Mouse (Mus musculus): ENCODE data around the gene Arhgef7. TPM values are rescaled to one million over a fixed set of nuclear protein-coding genes. Genes with fewer than 3 reads are reported as not detected.

The Arhgef7 gene
- total RNA-seq, 1 experiment = 33.0 TPM

- Histone ChIP-seq H3K36me3 (ENCODE audit: control insufficient read depth, insufficient read depth, low read length, poor library complexity, severe bottlenecking) (peaks cover 22% of the 10 kb centered on the region), H3K4me1 (ENCODE audit: control insufficient read depth in 2 of 2, insufficient read depth in 2 of 2, low read length in 2 of 2, poor library complexity in 1 of 2) (no peaks in the 10 kb centered on the region)
- in situ Hi-C loops (cut with MboI; ENCODE audit: low sequenced_read_pairs in 2 of 2, unreplicated experiment in 2 of 2) = no loop called here
Measured at GRCm38 (mm10) chr8:11834200-11834599, 106.7 kb downstream of the Arhgef7 start.

GRCm38 (mm10) chr8:11834691-11835090, 107.2 kb downstream of the Arhgef7 start:
- no peak overlapping the region for H3K9ac ChIP-seq (ENCODE audit: insufficient read depth, low read depth, low read length, poor library complexity, severe bottlenecking)
- no peak for DNase-seq (ENCODE audit: low read depth, low spot score)
- H3K4me1 ChIP-seq (ENCODE audit: control insufficient read depth in 2 of 2, insufficient read depth in 2 of 2, low read length in 2 of 2, poor library complexity in 1 of 2) = no peaks in the 10 kb centered on the region
- no peak overlapping the region for H3K4me3 ChIP-seq (ENCODE audit: insufficient read depth in 1 of 2, low read depth in 1 of 2, low read length in 2 of 2, poor library complexity in 1 of 2, severe bottlenecking in 1 of 2)
- H3K36me3 ChIP-seq (ENCODE audit: control insufficient read depth, insufficient read depth, low read length, poor library complexity, severe bottlenecking) = peaks cover 22% of the 10 kb centered on the region
- H3K27ac ChIP-seq (ENCODE audit: insufficient read depth, low read depth, low read length, poor library complexity, severe bottlenecking) = no peak overlapping the region
- H3K9me3 ChIP-seq (ENCODE audit: control insufficient read depth, insufficient read depth, low read depth, low read length) = no peaks in the 10 kb centered on the region
- TF ChIP-seq ZC3H11A (IDR thresholded peaks at IDR 0.05; ENCODE audit: borderline replicate concordance, low read depth, low read length) = no peak
- TF ChIP-seq HCFC1 (IDR thresholded peaks at IDR 0.05; ENCODE audit: borderline replicate concordance, insufficient read depth, low read length) = no peak
- in situ Hi-C loops (cut with MboI; ENCODE audit: low sequenced_read_pairs in 2 of 2, unreplicated experiment in 2 of 2) = no loop called here

More at GRCm38 (mm10) chr8:11834200-11834599, 106.7 kb downstream of the Arhgef7 start:
- Histone ChIP-seq H3K4me3 (ENCODE audit: insufficient read depth in 1 of 2, low read depth in 1 of 2, low read length in 2 of 2, poor library complexity in 1 of 2, severe bottlenecking in 1 of 2) (no peak overlapping the region), H3K9me3 (ENCODE audit: control insufficient read depth, insufficient read depth, low read depth, low read length) (no peaks in the 10 kb centered on the region), H3K9ac (ENCODE audit: insufficient read depth, low read depth, low read length, poor library complexity, severe bottlenecking) (no peak overlapping the region), H3K27ac (ENCODE audit: insufficient read depth, low read depth, low read length, poor library complexity, severe bottlenecking) (no peak overlapping the region)
- TF ChIP-seq ZC3H11A (IDR thresholded peaks at IDR 0.05; ENCODE audit: borderline replicate concordance, low read depth, low read length) = no peak
- TF ChIP-seq HCFC1 (IDR thresholded peaks at IDR 0.05; ENCODE audit: borderline replicate concordance, insufficient read depth, low read length) = no peak
- no peak for TF ChIP-seq ZNF384 (IDR thresholded peaks at IDR 0.05; ENCODE audit: low read depth, low read length)
- no peak for TF ChIP-seq CHD2 (IDR thresholded peaks at IDR 0.05; ENCODE audit: low read depth, low read length)
- TF ChIP-seq MAFK (IDR thresholded peaks at IDR 0.05; ENCODE audit: insufficient read depth, low read depth, low read length) = no peak
- no peak for DNase-seq (ENCODE audit: low read depth, low spot score)

- Histone ChIP-seq H3K27ac (ENCODE audit: insufficient read depth, low read depth, low read length, poor library complexity, severe bottlenecking) (no peak within 1 kb of the TSS), H3K9me3 (ENCODE audit: control insufficient read depth, insufficient read depth, low read depth, low read length) (no peaks in the 10 kb centered on the region), H3K9ac (ENCODE audit: insufficient read depth, low read depth, low read length, poor library complexity, severe bottlenecking) (no peak within 1 kb of the TSS), H3K4me3 (ENCODE audit: insufficient read depth in 1 of 2, low read depth in 1 of 2, low read length in 2 of 2, poor library complexity in 1 of 2, severe bottlenecking in 1 of 2) (no peak within 1 kb of the TSS), H3K36me3 (ENCODE audit: control insufficient read depth, insufficient read depth, low read length, poor library complexity, severe bottlenecking) (no peaks in the 10 kb centered on the region), H3K4me1 (ENCODE audit: control insufficient read depth in 2 of 2, insufficient read depth in 2 of 2, low read length in 2 of 2, poor library complexity in 1 of 2) (no peaks in the 10 kb centered on the region)
- in situ Hi-C loops (cut with MboI; ENCODE audit: low sequenced_read_pairs in 2 of 2, unreplicated experiment in 2 of 2) = no loop called here
- no peak for TF ChIP-seq MAFK (IDR thresholded peaks at IDR 0.05; ENCODE audit: insufficient read depth, low read depth, low read length)
- no peak for TF ChIP-seq ZNF384 (IDR thresholded peaks at IDR 0.05; ENCODE audit: low read depth, low read length)
- TF ChIP-seq ZC3H11A (IDR thresholded peaks at IDR 0.05; ENCODE audit: borderline replicate concordance, low read depth, low read length) = no peak
- no peak for TF ChIP-seq CHD2 (IDR thresholded peaks at IDR 0.05; ENCODE audit: low read depth, low read length)
- no peak for TF ChIP-seq HCFC1 (IDR thresholded peaks at IDR 0.05; ENCODE audit: borderline replicate concordance, insufficient read depth, low read length)
- no peak for DNase-seq (ENCODE audit: low read depth, low spot score)
Measured at GRCm38 (mm10) chr8:11840174-11840573, 112.7 kb downstream of the Arhgef7 start, which contains the start of gene Tex29. Gene Tex29 (plus strand): TSS chr8:11840474.

GRCm38 (mm10) chr8:11841571-11841970, 114.0 kb downstream of the Arhgef7 start:
- Histone ChIP-seq H3K4me1 (ENCODE audit: control insufficient read depth in 2 of 2, insufficient read depth in 2 of 2, low read length in 2 of 2, poor library complexity in 1 of 2) (no peaks in the 10 kb centered on the region), H3K9me3 (ENCODE audit: control insufficient read depth, insufficient read depth, low read depth, low read length) (no peaks in the 10 kb centered on the region), H3K4me3 (ENCODE audit: insufficient read depth in 1 of 2, low read depth in 1 of 2, low read length in 2 of 2, poor library complexity in 1 of 2, severe bottlenecking in 1 of 2) (no peak overlapping the region), H3K36me3 (ENCODE audit: control insufficient read depth, insufficient read depth, low read length, poor library complexity, severe bottlenecking) (no peaks in the 10 kb centered on the region), H3K27ac (ENCODE audit: insufficient read depth, low read depth, low read length, poor library complexity, severe bottlenecking) (no peak overlapping the region), H3K9ac (ENCODE audit: insufficient read depth, low read depth, low read length, poor library complexity, severe bottlenecking) (no peak overlapping the region)
- no peak for DNase-seq (ENCODE audit: low read depth, low spot score)
- TF ChIP-seq HCFC1 (IDR thresholded peaks at IDR 0.05; ENCODE audit: borderline replicate concordance, insufficient read depth, low read length) = no peak
- no peak for TF ChIP-seq CHD2 (IDR thresholded peaks at IDR 0.05; ENCODE audit: low read depth, low read length)
- no peak for TF ChIP-seq ZNF384 (IDR thresholded peaks at IDR 0.05; ENCODE audit: low read depth, low read length)
- TF ChIP-seq MAFK (IDR thresholded peaks at IDR 0.05; ENCODE audit: insufficient read depth, low read depth, low read length) = no peak
- TF ChIP-seq ZC3H11A (IDR thresholded peaks at IDR 0.05; ENCODE audit: borderline replicate concordance, low read depth, low read length) = no peak
- in situ Hi-C loops (cut with MboI; ENCODE audit: low sequenced_read_pairs in 2 of 2, unreplicated experiment in 2 of 2) = no loop called here

- TF ChIP-seq CHD2 (IDR thresholded peaks at IDR 0.05; ENCODE audit: low read depth, low read length) = no peak
- TF ChIP-seq ZC3H11A (IDR thresholded peaks at IDR 0.05; ENCODE audit: borderline replicate concordance, low read depth, low read length) = no peak
- no peak for TF ChIP-seq HCFC1 (IDR thresholded peaks at IDR 0.05; ENCODE audit: borderline replicate concordance, insufficient read depth, low read length)
- no peak for TF ChIP-seq ZNF384 (IDR thresholded peaks at IDR 0.05; ENCODE audit: low read depth, low read length)
- TF ChIP-seq MAFK (IDR thresholded peaks at IDR 0.05; ENCODE audit: insufficient read depth, low read depth, low read length) = no peak
- in situ Hi-C loops (cut with MboI; ENCODE audit: low sequenced_read_pairs in 2 of 2, unreplicated experiment in 2 of 2) = no loop called here
- no peaks in the 10 kb centered on the region for H3K4me1 ChIP-seq (ENCODE audit: control insufficient read depth in 2 of 2, insufficient read depth in 2 of 2, low read length in 2 of 2, poor library complexity in 1 of 2)
Measured at GRCm38 (mm10) chr8:11842757-11843156, 115.2 kb downstream of the Arhgef7 start.

More at GRCm38 (mm10) chr8:11842757-11843156, 115.2 kb downstream of the Arhgef7 start:
- no peaks in the 10 kb centered on the region for H3K9me3 ChIP-seq (ENCODE audit: control insufficient read depth, insufficient read depth, low read depth, low read length)
- H3K9ac ChIP-seq (ENCODE audit: insufficient read depth, low read depth, low read length, poor library complexity, severe bottlenecking) = no peak overlapping the region
- no peak overlapping the region for H3K27ac ChIP-seq (ENCODE audit: insufficient read depth, low read depth, low read length, poor library complexity, severe bottlenecking)
- DNase-seq (ENCODE audit: low read depth, low spot score) = no peak
- H3K4me3 ChIP-seq (ENCODE audit: insufficient read depth in 1 of 2, low read depth in 1 of 2, low read length in 2 of 2, poor library complexity in 1 of 2, severe bottlenecking in 1 of 2) = no peak overlapping the region
- H3K36me3 ChIP-seq (ENCODE audit: control insufficient read depth, insufficient read depth, low read length, poor library complexity, severe bottlenecking) = no peaks in the 10 kb centered on the region
